Mouse (Mus musculus): Measurements from ENCODE around the gene Col4a2. TPM values are rescaled to one million over a fixed set of nuclear protein-coding genes. Genes with fewer than 3 reads are reported as not detected.

Gene Col4a2
- polyA plus RNA-seq, 1 experiment from 2014 or later: 47.2 TPM

DNA sequence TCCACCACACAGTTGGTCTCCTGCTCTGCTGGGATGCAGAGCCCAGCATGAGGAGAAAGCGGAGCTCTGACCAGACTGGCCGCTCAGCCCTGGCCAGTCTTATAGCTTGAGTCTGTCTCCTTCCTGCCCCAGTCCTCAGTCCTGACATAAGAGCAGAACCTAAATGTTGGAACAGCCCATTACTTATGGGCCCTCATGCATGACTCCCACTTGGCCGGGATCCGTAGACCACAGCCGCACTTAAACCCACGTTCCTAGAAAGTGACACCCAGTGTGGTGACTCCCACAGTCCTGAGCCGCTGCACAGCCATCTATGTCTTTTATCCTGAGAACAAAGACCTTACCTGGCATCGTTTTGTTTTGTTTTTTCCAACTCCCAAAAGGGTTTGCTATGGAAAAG lies 2.0 kb downstream of the Col4a2 start:
- TF ChIP-seq CTCF (IDR thresholded peaks at IDR 0.05; ENCODE audit: low read depth) (no peak), EP300 (optimal IDR thresholded peaks at IDR 0.05) (no peak)
- DNase-seq (ENCODE audit: low spot score) (no peak), ATAC-seq (ENCODE audit: low FRiP score, low TSS enrichment) (no peak)
- 0 out of 2 replicates have a peak, but pooled peaks cover under 1% of the 10 kb centered on the region for H3K4me1 ChIP-seq (replicated peaks; ENCODE audit: control insufficient read depth, insufficient read depth)
- H3K4me3 ChIP-seq (ENCODE audit: low read depth, low read length): peak overlapping the region; percentile 75
- H3K9me3 ChIP-seq (ENCODE audit: control insufficient read depth, low read length): no peaks in the 10 kb centered on the region
- 88% methylated on average over 8 of the region's 8 CpGs for WGBS
- H3K9ac ChIP-seq (ENCODE audit: low read length): no peak overlapping the region
- no peaks in the 10 kb centered on the region for H3K36me3 ChIP-seq (ENCODE audit: control insufficient read depth, insufficient read depth, low read length)
- H3K27me3 ChIP-seq (ENCODE audit: control insufficient read depth, insufficient read depth, low read length): no peaks in the 10 kb centered on the region
- H3K4me2 ChIP-seq (replicated peaks; ENCODE audit: low read depth): peak overlapping the region; percentile 83
- H3K27ac ChIP-seq (replicated peaks): no peak overlapping the region

DNA sequence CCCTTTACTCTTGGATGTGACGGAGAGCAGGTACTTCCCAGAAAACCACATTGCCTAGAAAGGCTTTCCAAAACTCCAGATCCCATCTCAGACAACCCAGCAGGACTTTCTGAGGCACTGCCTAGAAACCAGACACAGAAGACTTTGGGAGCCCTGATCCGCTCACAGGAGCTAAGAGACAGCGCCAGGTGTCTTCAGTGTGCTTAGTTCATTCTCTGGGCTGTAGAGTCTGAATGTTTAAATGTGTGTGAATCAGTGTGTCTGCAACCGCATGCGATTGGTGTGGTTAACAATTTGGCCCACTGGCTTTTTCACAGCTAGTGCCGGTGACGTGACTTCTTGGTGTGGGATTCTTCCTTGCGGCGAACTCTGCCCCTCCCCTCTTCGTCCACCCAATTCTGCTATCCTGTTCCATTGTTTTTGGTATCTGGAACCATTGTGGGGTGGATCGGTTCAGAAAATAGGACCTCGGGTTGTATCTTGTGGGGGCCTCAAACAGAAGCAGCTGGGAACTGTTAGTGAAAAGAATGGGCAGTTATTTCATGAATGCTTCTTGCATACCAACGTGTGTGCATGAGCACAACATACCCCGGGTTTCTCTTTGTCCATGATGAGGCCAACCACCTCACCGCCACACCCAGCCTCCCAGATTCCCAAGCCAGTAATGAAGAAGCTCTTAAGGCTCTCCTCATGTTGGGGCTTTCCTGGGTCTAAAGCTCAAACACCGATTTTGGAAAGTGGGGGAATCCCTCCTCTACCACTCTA lies 2.8 kb downstream of the Col4a2 start:
- DNase-seq (ENCODE audit: low spot score): no peak
- no peaks in the 10 kb centered on the region for H3K4me1 ChIP-seq (replicated peaks; ENCODE audit: control insufficient read depth, insufficient read depth)
- TF ChIP-seq EP300 (optimal IDR thresholded peaks at IDR 0.05) (no peak), CTCF (IDR thresholded peaks at IDR 0.05; ENCODE audit: low read depth) (no peak)
- no peak for ATAC-seq (ENCODE audit: low FRiP score, low TSS enrichment)
- no peak overlapping the region for H3K27ac ChIP-seq (replicated peaks)
- no peaks in the 10 kb centered on the region for H3K27me3 ChIP-seq (ENCODE audit: control insufficient read depth, insufficient read depth, low read length)
- H3K9me3 ChIP-seq (ENCODE audit: control insufficient read depth, low read length): no peaks in the 10 kb centered on the region
- H3K4me2 ChIP-seq (replicated peaks; ENCODE audit: low read depth): peak overlapping the region; percentile 83
- no peak overlapping the region for H3K9ac ChIP-seq (ENCODE audit: low read length)
- 81% methylated on average over 16 of the region's 16 CpGs for WGBS
- no peak overlapping the region for H3K4me3 ChIP-seq (ENCODE audit: low read depth, low read length)
- no peaks in the 10 kb centered on the region for H3K36me3 ChIP-seq (ENCODE audit: control insufficient read depth, insufficient read depth, low read length)

DNA sequence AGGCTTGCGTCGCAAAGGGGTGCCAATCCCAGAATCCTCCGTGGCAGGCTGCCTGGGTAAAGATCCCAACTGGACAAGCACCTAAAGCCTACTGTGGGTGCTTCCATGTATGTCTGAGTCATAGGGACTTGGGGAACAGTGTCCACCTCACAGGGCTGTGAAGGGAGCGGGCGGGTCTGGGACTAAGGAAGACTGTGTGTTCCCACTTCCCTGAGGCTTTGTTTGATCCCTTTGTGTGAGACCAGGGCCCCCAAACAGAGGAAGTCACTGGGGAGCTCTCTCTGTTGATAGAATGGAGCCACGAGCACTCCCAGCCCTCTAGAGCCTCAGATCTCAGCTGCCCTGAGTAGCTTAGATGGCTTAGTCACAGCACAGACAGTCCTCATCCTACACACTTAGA lies 3.5 kb downstream of the Col4a2 start:
- no peak for DNase-seq (ENCODE audit: low spot score)
- WGBS: 76% methylated on average over 6 of the region's 6 CpGs
- H3K9ac ChIP-seq (ENCODE audit: low read length): no peak overlapping the region
- no peaks in the 10 kb centered on the region for H3K27me3 ChIP-seq (ENCODE audit: control insufficient read depth, insufficient read depth, low read length)
- no peak overlapping the region for H3K4me2 ChIP-seq (replicated peaks; ENCODE audit: low read depth)
- H3K27ac ChIP-seq (replicated peaks): no peak overlapping the region
- TF ChIP-seq CTCF (IDR thresholded peaks at IDR 0.05; ENCODE audit: low read depth) (no peak), EP300 (optimal IDR thresholded peaks at IDR 0.05) (no peak)
- H3K4me1 ChIP-seq (replicated peaks; ENCODE audit: control insufficient read depth, insufficient read depth): no peaks in the 10 kb centered on the region
- no peaks in the 10 kb centered on the region for H3K9me3 ChIP-seq (ENCODE audit: control insufficient read depth, low read length)
- no peak overlapping the region for H3K4me3 ChIP-seq (ENCODE audit: low read depth, low read length)
- ATAC-seq (ENCODE audit: low FRiP score, low TSS enrichment): no peak
- H3K36me3 ChIP-seq (ENCODE audit: control insufficient read depth, insufficient read depth, low read length): no peaks in the 10 kb centered on the region

- H3K27ac ChIP-seq (replicated peaks): no peak overlapping the region
- 89% methylated on average over 11 of the region's 11 CpGs for WGBS
- ATAC-seq (ENCODE audit: low FRiP score, low TSS enrichment): no peak
Observed at GRCm38 (mm10) chr8:11319405-11319804, 6.8 kb downstream of the Col4a2 start.

DNA sequence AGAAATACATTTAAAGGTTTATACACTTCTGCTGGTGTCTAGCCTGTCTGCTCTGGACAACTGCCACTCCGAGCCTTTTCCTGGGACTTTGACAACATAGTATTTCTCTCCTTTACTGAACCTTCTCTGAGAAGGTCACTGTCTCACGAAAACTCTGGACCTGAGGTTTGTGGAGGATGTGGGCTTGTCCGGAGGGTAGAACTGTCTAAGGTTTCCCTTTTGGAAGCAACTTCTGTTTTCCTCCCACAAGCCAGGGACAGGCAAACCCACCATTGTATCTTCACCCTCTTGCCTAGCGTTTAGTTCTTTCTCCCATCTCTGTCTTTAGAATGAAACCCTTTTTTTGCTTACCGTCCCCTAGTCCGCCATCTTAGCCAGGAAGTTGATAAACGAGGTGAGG lies 9.2 kb downstream of the Col4a2 start:
- Histone ChIP-seq H3K36me3 (ENCODE audit: control insufficient read depth, insufficient read depth, low read length) (no peaks in the 10 kb centered on the region), H3K9ac (ENCODE audit: low read length) (no peak overlapping the region), H3K4me1 (replicated peaks; ENCODE audit: control insufficient read depth, insufficient read depth) (0 out of 2 replicates have a peak, but pooled peaks cover 3% of the 10 kb centered on the region), H3K9me3 (ENCODE audit: control insufficient read depth, low read length) (no peaks in the 10 kb centered on the region), H3K27me3 (ENCODE audit: control insufficient read depth, insufficient read depth, low read length) (no peaks in the 10 kb centered on the region), H3K27ac (replicated peaks) (no peak overlapping the region), H3K4me3 (ENCODE audit: low read depth, low read length) (no peak overlapping the region), H3K4me2 (replicated peaks; ENCODE audit: low read depth) (no peak overlapping the region)
- WGBS: 81% methylated on average over 7 of the region's 7 CpGs
- no peak for TF ChIP-seq CTCF (IDR thresholded peaks at IDR 0.05; ENCODE audit: low read depth)
- no peak for TF ChIP-seq EP300 (optimal IDR thresholded peaks at IDR 0.05)
- no peak for DNase-seq (ENCODE audit: low spot score)
- ATAC-seq (ENCODE audit: low FRiP score, low TSS enrichment): no peak

More at GRCm38 (mm10) chr8:11319405-11319804, 6.8 kb downstream of the Col4a2 start:
- H3K9ac ChIP-seq (ENCODE audit: low read length): no peak overlapping the region
- no peak for DNase-seq (ENCODE audit: low spot score)
- no peaks in the 10 kb centered on the region for H3K4me1 ChIP-seq (replicated peaks; ENCODE audit: control insufficient read depth, insufficient read depth)
- H3K9me3 ChIP-seq (ENCODE audit: control insufficient read depth, low read length): no peaks in the 10 kb centered on the region
- H3K27me3 ChIP-seq (ENCODE audit: control insufficient read depth, insufficient read depth, low read length): no peaks in the 10 kb centered on the region
- no peak for TF ChIP-seq CTCF (IDR thresholded peaks at IDR 0.05; ENCODE audit: low read depth)
- no peak for TF ChIP-seq EP300 (optimal IDR thresholded peaks at IDR 0.05)
- H3K4me2 ChIP-seq (replicated peaks; ENCODE audit: low read depth): no peak overlapping the region
- H3K4me3 ChIP-seq (ENCODE audit: low read depth, low read length): no peak overlapping the region
- no peaks in the 10 kb centered on the region for H3K36me3 ChIP-seq (ENCODE audit: control insufficient read depth, insufficient read depth, low read length)
